Mouse (Mus musculus) liver, adult 2 months (tissue): ENCODE measurements around the gene Ssbp4.

Experiments
- CTCF ChIP-seq: fragments of 200-500 bp; IDR thresholded peaks from 2 replicates; pipeline ENCODE4 v1.5.1; 2011; ENCODE audit warnings: low read depth, low read length, control low read depth
- POLR2A ChIP-seq: fragments of 200-500 bp; IDR thresholded peaks from 2 replicates; pipeline ENCODE4 v1.6.1; 2011; ENCODE audit warnings: low read length, control low read depth; ENCODE audit not compliant: insufficient read depth; ENCODE audit errors: extremely low read depth

- TF ChIP-seq CTCF (no peak), POLR2A (no peak)
Measured at GRCm38 (mm10) chr8:70655469-70655868, 46.8 kb upstream of the Ssbp4 start.
